Mouse (Mus musculus) bone marrow, adult 2 months (tissue): ENCODE measurements around the gene Prr3.

Source experiments
- CTCF ChIP-seq: fragments of 200-500 bp; IDR thresholded peaks from 2 replicates; pipeline ENCODE4 v1.5.1; 2011; ENCODE audit warnings: low read length, control low read depth; ENCODE audit not compliant: control insufficient read depth, insufficient read depth
- POLR2A ChIP-seq: fragments of 200-500 bp; IDR thresholded peaks from 2 replicates; pipeline ENCODE4 v1.6.1; 2011; ENCODE audit warnings: low read depth, mild to moderate bottlenecking, control low read depth, low read length, borderline replicate concordance; ENCODE audit not compliant: control insufficient read depth

GRCm38 (mm10) chr17:36020191-36021073, 40.4 kb upstream of the Prr3 start, which contains the start of gene H2-T24:
- TF ChIP-seq CTCF: no peak
- peak; percentile 49 for TF ChIP-seq POLR2A
